Mouse (Mus musculus) cerebellum, adult 9-10 months (tissue): ENCODE results near the gene Nrsn2.
"Not testable (repeated sequence)": the region's sequence is repeated elsewhere in the genome, so short reads cannot be mapped to it uniquely, and the experiment has no call there.

Source experiments
- DNase-seq: peaks from one replicate; pipeline ENCODE4 v3.0.0; 2022

Nrsn2 gene

GRCm38 (mm10) chr2:152375652-152376344 is 640 bp downstream of the Nrsn2 start:
- DNase-seq = no peak

- DNase-seq = no peak
Measured at GRCm38 (mm10) chr2:152373547-152373946, 2.9 kb downstream of the Nrsn2 start.

GRCm38 (mm10) chr2:152372661-152373060 is 3.8 kb downstream of the Nrsn2 start:
- DNase-seq = no peak

DNA sequence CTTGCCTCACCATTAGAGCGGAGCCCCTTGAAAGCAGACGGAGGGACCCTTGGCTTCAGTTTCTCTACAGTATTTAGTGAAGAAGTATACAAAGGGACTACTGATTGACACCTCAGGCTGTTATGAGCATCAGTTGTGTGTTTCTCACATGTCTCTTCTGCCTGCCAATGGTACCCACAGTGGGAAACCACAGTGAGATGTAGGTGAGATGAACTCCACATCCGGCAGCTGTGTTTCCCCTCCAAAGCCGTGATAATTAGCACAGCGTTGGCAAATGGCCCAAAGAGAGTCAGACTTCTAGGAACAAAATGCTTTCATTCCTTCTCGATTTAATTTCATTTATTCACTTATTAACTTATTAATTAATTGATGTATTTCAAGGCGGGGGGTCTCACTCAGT is 4.3 kb downstream of the Nrsn2 start:
- no peak for DNase-seq

DNA sequence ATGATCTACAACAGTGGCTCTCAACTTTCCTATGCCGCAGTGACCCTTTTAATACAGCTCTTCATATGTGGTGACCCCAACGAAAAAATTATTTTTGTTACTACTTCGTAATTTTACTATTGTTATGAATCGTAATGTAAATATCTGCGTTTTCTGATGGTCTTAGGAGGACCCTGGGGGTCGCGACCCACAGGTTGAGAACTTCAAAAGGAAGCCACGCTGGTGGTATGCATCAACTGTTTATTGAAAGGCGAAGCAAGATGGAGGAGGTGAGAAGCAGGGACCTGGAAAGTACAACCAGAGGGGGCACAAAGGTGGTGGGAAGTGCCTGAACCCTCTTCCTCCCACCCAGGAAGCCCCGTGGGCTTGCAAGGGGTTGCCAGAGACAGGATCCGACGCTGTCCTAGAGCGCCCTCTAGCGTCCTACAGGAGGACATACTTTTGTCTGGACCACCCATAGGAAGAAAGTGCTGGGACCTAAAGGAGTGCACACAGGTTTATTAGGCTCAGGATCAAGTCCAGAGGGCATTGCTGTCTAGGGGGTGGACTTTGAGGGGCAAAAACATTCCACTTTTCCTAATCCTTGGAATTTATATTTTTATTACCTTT is 7.8 kb downstream of the Nrsn2 start:
- peak; percentile 18 for DNase-seq

DNA sequence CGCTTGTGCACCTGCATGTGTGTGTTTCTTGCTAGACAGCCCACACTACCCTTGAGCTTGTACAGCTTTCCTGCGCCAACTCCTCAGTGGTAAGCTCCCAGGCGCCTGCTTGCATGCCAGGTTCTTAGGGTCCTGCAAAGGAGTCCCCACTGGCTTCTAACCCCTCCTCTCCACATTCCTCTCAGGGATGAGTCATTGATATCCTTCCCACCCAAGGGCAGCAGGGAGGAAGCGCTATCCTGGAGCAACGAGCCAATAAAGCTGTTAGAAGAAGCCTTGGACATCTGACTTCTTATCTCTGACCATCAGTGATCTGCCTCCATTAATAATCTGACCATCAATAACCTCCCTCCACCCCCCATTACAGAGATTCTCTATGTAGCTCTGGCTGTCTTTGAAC is 8.5 kb downstream of the Nrsn2 start:
- no peak for DNase-seq

- DNase-seq = peak; percentile 75
Measured at GRCm38 (mm10) chr2:152363245-152364147, 12.9 kb downstream of the Nrsn2 start.

DNA sequence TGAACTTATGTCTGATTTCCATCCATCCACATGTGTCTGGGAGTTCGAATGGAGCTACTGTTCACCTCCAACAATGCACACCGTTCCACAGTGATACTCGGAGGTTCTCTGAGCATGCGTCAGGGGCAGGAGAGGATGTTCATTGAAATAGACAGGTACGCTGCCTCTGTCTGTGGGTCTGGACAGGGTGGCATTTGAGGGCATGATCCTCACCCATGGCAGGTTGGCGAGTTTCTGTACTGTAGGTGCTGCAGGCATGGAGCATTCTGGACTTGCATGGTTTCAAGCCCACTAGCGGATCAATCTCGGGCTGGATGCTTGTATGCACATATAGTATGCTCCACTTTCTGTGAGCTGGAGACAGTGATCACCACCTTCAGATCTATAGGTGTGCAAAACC is 15.2 kb downstream of the Nrsn2 start:
- no peak for DNase-seq

- DNase-seq = no peak
Measured at GRCm38 (mm10) chr2:152360271-152360775, 16.1 kb downstream of the Nrsn2 start.

DNA sequence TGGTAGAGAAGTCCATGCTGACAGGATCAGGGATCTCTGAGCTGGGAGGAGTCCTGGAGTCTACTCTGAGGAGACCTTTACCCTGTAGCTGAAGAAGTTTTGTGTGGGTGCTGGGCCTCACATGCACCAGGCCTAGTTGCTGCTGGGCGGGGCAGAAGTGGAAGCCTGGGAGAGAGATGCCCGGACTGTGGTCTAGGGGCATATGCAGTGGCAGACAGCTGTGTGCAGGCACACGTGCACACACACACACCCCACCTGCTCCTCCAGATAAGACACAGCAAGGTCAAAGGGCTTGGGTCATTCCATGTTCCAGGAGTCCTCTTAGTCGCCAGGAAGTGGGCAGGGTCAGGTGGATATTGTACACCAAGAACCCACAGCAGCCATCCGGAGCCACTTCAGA is 16.8 kb downstream of the Nrsn2 start:
- no peak for DNase-seq

DNA sequence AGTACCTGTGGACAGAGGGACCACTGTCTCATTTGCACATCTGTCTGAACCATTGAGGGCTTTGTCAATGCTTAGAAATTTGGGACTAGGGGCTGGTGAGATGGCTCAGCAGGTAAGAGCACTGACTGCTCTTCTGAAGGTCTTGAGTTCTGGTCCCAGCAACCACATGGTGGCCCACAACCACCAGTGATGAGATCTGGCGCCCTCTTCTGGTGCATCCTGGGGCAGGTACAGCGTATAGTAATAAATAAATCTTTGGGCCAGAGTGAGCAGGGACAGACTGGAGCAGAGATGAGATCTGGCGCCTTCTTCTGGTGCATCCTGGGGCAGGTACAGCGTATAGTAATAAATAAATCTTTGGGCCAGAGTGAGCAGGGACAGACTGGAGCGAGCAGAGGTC is 17.5 kb downstream of the Nrsn2 start:
- not testable (repeated sequence) for DNase-seq

DNA sequence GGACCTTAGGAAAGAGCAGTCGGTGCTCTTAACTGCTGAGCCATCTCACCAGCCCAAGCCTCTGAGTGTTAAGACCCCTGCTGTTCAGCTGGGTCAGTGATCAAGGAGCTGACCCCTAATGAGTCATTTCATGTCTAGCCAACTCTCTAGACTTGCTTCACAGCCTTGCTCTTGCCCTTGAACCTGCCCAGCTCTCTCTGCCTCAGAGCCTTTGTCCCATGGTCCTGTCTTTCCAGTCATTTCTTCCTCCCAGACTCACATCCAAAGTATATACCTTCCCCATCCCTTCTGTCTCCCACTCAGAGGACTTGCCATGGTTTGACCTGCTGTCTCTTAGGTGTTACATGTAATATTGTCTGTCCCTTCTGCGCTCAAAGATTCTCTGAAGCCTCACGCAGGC is 19.2 kb downstream of the Nrsn2 start:
- DNase-seq = no peak

DNA sequence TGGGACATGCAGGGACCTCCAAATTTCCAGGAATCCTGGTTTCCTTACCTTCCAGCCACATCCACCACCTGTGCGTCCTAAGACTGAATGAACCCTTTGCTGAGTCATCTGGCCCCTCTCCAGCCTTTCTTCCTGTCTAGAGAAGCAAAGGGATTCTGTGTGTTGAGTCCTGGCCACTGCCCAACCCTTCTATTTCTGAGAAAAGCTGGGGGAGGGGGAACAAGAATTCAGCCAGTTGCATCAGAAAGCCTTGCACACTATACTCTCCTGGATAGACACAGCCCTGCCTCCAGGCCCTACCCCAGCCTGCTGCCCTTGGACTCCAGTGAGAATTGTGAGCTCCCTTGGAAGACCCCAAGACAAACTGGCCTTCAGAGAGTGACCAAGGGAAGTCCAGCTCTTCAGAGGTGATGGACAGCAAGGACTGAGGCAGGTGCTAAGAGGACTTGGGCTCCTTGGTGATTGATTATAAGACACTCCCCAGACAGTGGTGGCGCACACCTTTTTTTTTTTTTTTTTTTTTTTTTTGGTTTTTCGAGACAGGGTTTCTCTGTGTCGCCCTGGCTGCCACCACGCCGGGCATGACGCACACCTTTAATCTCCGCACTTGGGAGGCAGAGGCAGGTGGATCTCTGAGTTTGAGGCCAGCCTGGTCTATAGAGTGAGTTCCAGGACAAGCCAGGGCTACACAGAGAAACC is 26.4 kb downstream of the Nrsn2 start:
- DNase-seq = no peak

DNA sequence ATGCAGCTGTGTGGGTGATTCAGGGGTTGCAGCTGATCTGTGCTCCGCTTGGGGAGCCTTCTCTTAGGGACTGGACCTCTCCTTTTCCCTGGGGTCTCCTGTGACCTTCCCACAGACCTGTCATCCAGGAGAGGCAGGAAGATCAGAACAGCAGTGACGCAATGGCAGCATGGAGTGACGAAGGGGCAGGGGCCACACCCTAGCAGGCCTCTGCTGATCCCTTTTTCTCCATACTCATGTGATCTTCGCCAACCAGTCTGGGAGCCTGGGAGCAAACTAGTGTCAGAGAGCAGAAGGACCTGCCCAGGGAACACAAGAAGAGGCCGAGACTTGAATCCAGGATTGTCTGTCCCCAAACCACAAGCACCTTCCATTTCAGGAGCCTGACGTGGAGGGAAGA is 27.2 kb downstream of the Nrsn2 start:
- DNase-seq = no peak

GRCm38 (mm10) chr2:152347722-152348121 is 28.7 kb downstream of the Nrsn2 start:
- DNase-seq = no peak

GRCm38 (mm10) chr2:152346776-152347465 is 29.5 kb downstream of the Nrsn2 start:
- no peak for DNase-seq

DNA sequence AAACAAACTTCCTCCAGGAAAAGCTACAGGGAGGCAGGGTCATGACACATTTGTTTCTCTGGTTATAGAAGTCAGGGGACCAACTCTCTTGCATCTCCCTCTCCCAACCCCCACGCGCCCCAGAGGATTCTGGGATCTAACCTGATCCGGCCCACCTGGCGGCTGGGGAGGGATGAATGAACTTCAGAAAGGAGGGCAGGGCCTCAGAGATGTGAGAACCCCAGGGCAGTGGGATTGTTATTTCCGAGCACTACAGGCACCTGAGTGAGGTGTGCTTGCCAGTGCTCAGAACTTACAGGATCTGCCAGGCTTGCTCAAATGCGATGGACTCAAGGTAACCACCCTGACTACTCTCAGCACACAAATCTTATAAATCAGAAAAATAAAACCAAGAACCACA is 31.0 kb downstream of the Nrsn2 start:
- DNase-seq = no peak

- no peak for DNase-seq
Measured at GRCm38 (mm10) chr2:152344909-152345308, 31.5 kb downstream of the Nrsn2 start.

DNA sequence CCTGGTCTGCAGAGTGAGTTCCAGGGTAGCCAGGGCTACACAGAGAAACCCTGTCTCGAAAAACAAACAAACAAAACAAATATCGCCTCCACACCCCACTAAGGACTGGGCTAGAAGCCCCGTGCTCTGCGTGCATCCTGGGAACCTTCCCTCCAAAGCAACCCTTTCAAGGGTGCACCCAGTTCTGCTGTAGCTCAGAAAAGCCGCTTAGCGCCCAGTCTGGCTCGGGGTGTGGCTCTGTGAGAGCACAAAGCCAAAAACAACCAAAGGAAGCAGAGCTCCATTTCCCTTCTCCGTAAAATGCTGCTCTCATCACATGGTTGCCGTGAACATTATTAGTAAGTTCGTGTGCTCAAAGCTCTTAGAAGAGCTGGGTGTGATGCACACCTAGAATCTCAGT is 32.1 kb downstream of the Nrsn2 start:
- no peak for DNase-seq

- DNase-seq = peak; percentile 82
Measured at GRCm38 (mm10) chr2:152343329-152344213, 32.9 kb downstream of the Nrsn2 start, which contains the start of gene Trib3. Gene Trib3, minus strand, starts transcription at chr2:152344032.

- DNase-seq = peak; percentile 64
Measured at GRCm38 (mm10) chr2:152339631-152340179, 36.7 kb downstream of the Nrsn2 start.
